Mouse (Mus musculus): ENCODE results near the gene Mutyh. TPM values are rescaled to one million over a fixed set of nuclear protein-coding genes. Genes with fewer than 3 reads are reported as not detected.

Gene Mutyh
- total RNA-seq (2015; ENCODE audit: low replicate concordance) (0.84 and 9.4 TPM in 2 replicates), total RNA-seq (2017; ENCODE audit: low replicate concordance) (1.2 TPM in 1 of 2 replicates, not detected in the other)

GRCm38 (mm10) chr4:116807197-116808129 lies at the start of gene Mutyh, which contains the start of gene Toe1:
TSS of gene Mutyh (plus strand) at chr4:116807723.
TSS of gene Toe1 (minus strand) at chr4:116807640.
- ATAC-seq (replicated peaks; ENCODE audit: low FRiP score, poor library complexity, severe bottlenecking): peak; percentile 97

GRCm38 (mm10) chr4:116761914-116762313 lies 45.6 kb upstream of the Mutyh start:
- ATAC-seq (replicated peaks; ENCODE audit: low FRiP score, poor library complexity, severe bottlenecking): no peak

- ATAC-seq (replicated peaks; ENCODE audit: low FRiP score, poor library complexity, severe bottlenecking): no peak
Observed at GRCm38 (mm10) chr4:116764001-116764400, 43.5 kb upstream of the Mutyh start.

- ATAC-seq (replicated peaks; ENCODE audit: low FRiP score, poor library complexity, severe bottlenecking): no peak
Observed at GRCm38 (mm10) chr4:116768510-116768909, 39.0 kb upstream of the Mutyh start.

GRCm38 (mm10) chr4:116769060-116769459 lies 38.5 kb upstream of the Mutyh start:
- no peak for ATAC-seq (replicated peaks; ENCODE audit: low FRiP score, poor library complexity, severe bottlenecking)

- no peak for ATAC-seq (replicated peaks; ENCODE audit: low FRiP score, poor library complexity, severe bottlenecking)
Observed at GRCm38 (mm10) chr4:116776391-116776790, 31.1 kb upstream of the Mutyh start.

GRCm38 (mm10) chr4:116777079-116777478 lies 30.4 kb upstream of the Mutyh start:
- no peak for ATAC-seq (replicated peaks; ENCODE audit: low FRiP score, poor library complexity, severe bottlenecking)

- ATAC-seq (replicated peaks; ENCODE audit: low FRiP score, poor library complexity, severe bottlenecking): no peak
Observed at GRCm38 (mm10) chr4:116780541-116780940, 27.0 kb upstream of the Mutyh start.

GRCm38 (mm10) chr4:116781366-116781765 lies 26.2 kb upstream of the Mutyh start:
- ATAC-seq (replicated peaks; ENCODE audit: low FRiP score, poor library complexity, severe bottlenecking): no peak

GRCm38 (mm10) chr4:116782171-116782570 lies 25.4 kb upstream of the Mutyh start:
- no peak for ATAC-seq (replicated peaks; ENCODE audit: low FRiP score, poor library complexity, severe bottlenecking)

GRCm38 (mm10) chr4:116786587-116786986 lies 20.9 kb upstream of the Mutyh start:
- ATAC-seq (replicated peaks; ENCODE audit: low FRiP score, poor library complexity, severe bottlenecking): peak; percentile 57; the same call in 1 of the 2 replicates

GRCm38 (mm10) chr4:116787985-116788760 lies 19.4 kb upstream of the Mutyh start:
- no peak for ATAC-seq (replicated peaks; ENCODE audit: low FRiP score, poor library complexity, severe bottlenecking)

GRCm38 (mm10) chr4:116788956-116789355 lies 18.6 kb upstream of the Mutyh start:
- peak; percentile 59 for ATAC-seq (replicated peaks; ENCODE audit: low FRiP score, poor library complexity, severe bottlenecking)

- no peak for ATAC-seq (replicated peaks; ENCODE audit: low FRiP score, poor library complexity, severe bottlenecking)
Observed at GRCm38 (mm10) chr4:116792453-116792852, 15.1 kb upstream of the Mutyh start.

GRCm38 (mm10) chr4:116794273-116794672 lies 13.2 kb upstream of the Mutyh start:
- ATAC-seq (replicated peaks; ENCODE audit: low FRiP score, poor library complexity, severe bottlenecking): no peak

GRCm38 (mm10) chr4:116796442-116797110 lies 10.9 kb upstream of the Mutyh start:
- ATAC-seq (replicated peaks; ENCODE audit: low FRiP score, poor library complexity, severe bottlenecking): no peak

GRCm38 (mm10) chr4:116799901-116800300 lies 7.6 kb upstream of the Mutyh start:
- 0 out of 2 replicates have a peak, but pooled peaks have one; percentile 51 for ATAC-seq (replicated peaks; ENCODE audit: low FRiP score, poor library complexity, severe bottlenecking)

GRCm38 (mm10) chr4:116811012-116811411 lies 3.5 kb downstream of the Mutyh start:
- no peak for ATAC-seq (replicated peaks; ENCODE audit: low FRiP score, poor library complexity, severe bottlenecking)

- ATAC-seq (replicated peaks; ENCODE audit: low FRiP score, poor library complexity, severe bottlenecking): no peak
Observed at GRCm38 (mm10) chr4:116815276-116815675, 7.8 kb downstream of the Mutyh start.

GRCm38 (mm10) chr4:116817486-116817885 lies 10.0 kb downstream of the Mutyh start:
- no peak for ATAC-seq (replicated peaks; ENCODE audit: low FRiP score, poor library complexity, severe bottlenecking)
